Mouse (Mus musculus) kidney, adult 11 months (tissue): ENCODE data around the gene Slc31a2.
A peak's percentile ranks its signal among the peaks of the same experiment; 100 is the strongest.
"Not testable (repeated sequence)": the region's sequence is repeated elsewhere in the genome, so short reads cannot be mapped to it uniquely, and the experiment has no call there.

Experiments
- DNase-seq: peaks from one replicate; pipeline ENCODE4 v3.0.0; 2022

Slc31a2 gene

GRCm38 (mm10) chr4:62262276-62262675 lies at the start of gene Slc31a2:
Slc31a2 (plus strand) TSS chr4:62262562.
- no peak for DNase-seq

GRCm38 (mm10) chr4:62213490-62213889 lies 48.9 kb upstream of the Slc31a2 start:
- DNase-seq, result no peak

- no peak for DNase-seq
Observed at GRCm38 (mm10) chr4:62228391-62228790, 34.0 kb upstream of the Slc31a2 start.

- no peak for DNase-seq
Observed at GRCm38 (mm10) chr4:62229448-62229847, 32.9 kb upstream of the Slc31a2 start.

- DNase-seq, result no peak
Observed at GRCm38 (mm10) chr4:62230153-62230552, 32.2 kb upstream of the Slc31a2 start.

GRCm38 (mm10) chr4:62230769-62231168 lies 31.6 kb upstream of the Slc31a2 start, which contains the start of gene Zfp37:
Zfp37 (minus strand) TSS chr4:62231047.
- DNase-seq, result no peak

GRCm38 (mm10) chr4:62240586-62240985 lies 21.8 kb upstream of the Slc31a2 start:
- DNase-seq, result no peak

GRCm38 (mm10) chr4:62248328-62248727 lies 14.0 kb upstream of the Slc31a2 start:
- no peak for DNase-seq

- DNase-seq, result no peak
Observed at GRCm38 (mm10) chr4:62250896-62251544, 11.3 kb upstream of the Slc31a2 start.

- DNase-seq, result no peak
Observed at GRCm38 (mm10) chr4:62251776-62252175, 10.6 kb upstream of the Slc31a2 start.

- no peak for DNase-seq
Observed at GRCm38 (mm10) chr4:62254551-62254950, 7.8 kb upstream of the Slc31a2 start.

- no peak for DNase-seq
Observed at GRCm38 (mm10) chr4:62256931-62257330, 5.4 kb upstream of the Slc31a2 start.

- no peak for DNase-seq
Observed at GRCm38 (mm10) chr4:62263133-62263844, 927 bp downstream of the Slc31a2 start.

- DNase-seq, result no peak
Observed at GRCm38 (mm10) chr4:62265154-62265836, 2.9 kb downstream of the Slc31a2 start.

GRCm38 (mm10) chr4:62266016-62266415 lies 3.7 kb downstream of the Slc31a2 start:
- DNase-seq, result not testable (repeated sequence)

- no peak for DNase-seq
Observed at GRCm38 (mm10) chr4:62267101-62267500, 4.7 kb downstream of the Slc31a2 start.

- no peak for DNase-seq
Observed at GRCm38 (mm10) chr4:62272696-62273095, 10.3 kb downstream of the Slc31a2 start.

- DNase-seq, result no peak
Observed at GRCm38 (mm10) chr4:62273916-62274315, 11.6 kb downstream of the Slc31a2 start.

GRCm38 (mm10) chr4:62274841-62275536 lies 12.6 kb downstream of the Slc31a2 start:
- no peak for DNase-seq

GRCm38 (mm10) chr4:62276642-62277041 lies 14.3 kb downstream of the Slc31a2 start:
- no peak for DNase-seq

- no peak for DNase-seq
Observed at GRCm38 (mm10) chr4:62277222-62277621, 14.9 kb downstream of the Slc31a2 start.

GRCm38 (mm10) chr4:62278081-62278480 lies 15.7 kb downstream of the Slc31a2 start:
- peak; percentile 60 for DNase-seq

GRCm38 (mm10) chr4:62281319-62281718 lies 19.0 kb downstream of the Slc31a2 start:
- DNase-seq, result no peak
